Mouse (Mus musculus) layer of hippocampus, adult 8-10 months (tissue): ENCODE data around the gene Mrps12. TPM values are rescaled to one million over a fixed set of nuclear protein-coding genes. Genes with fewer than 3 reads are reported as not detected.
"Not testable (repeated sequence)": the region's sequence is repeated elsewhere in the genome, so short reads cannot be mapped to it uniquely, and the experiment has no call there.

Source experiments
- DNase-seq, 2 experiments: peaks; one replicate each; pipeline ENCODE4 v3.0.0; 2022; ENCODE audit warnings: low spot score in 2 of 2
- total RNA-seq, 4 experiments: library from RNA; stranded (reverse); gene quantifications; 2 replicates each; pipeline ENCODE4 v1.2.4; 2022

The Mrps12 gene
- total RNA-seq, 4 experiments from 2014 or later, result 51.7 to 65.6 (median 53.9) TPM

GRCm38 (mm10) chr7:28710962-28711361, 30.7 kb downstream of the Mrps12 start:
- no peak for DNase-seq

- no peak for DNase-seq
Measured at GRCm38 (mm10) chr7:28709454-28709853, 32.2 kb downstream of the Mrps12 start.

GRCm38 (mm10) chr7:28702601-28703143, 38.9 kb downstream of the Mrps12 start:
- no peak for DNase-seq

GRCm38 (mm10) chr7:28701306-28701705, 40.3 kb downstream of the Mrps12 start:
- DNase-seq, result not testable (repeated sequence)

- DNase-seq, result no peak
Measured at GRCm38 (mm10) chr7:28700269-28700668, 41.4 kb downstream of the Mrps12 start.

GRCm38 (mm10) chr7:28697277-28697676, 44.3 kb downstream of the Mrps12 start:
- no peak for DNase-seq

GRCm38 (mm10) chr7:28694966-28695511, 46.6 kb downstream of the Mrps12 start:
- DNase-seq, result no peak

- no peak for DNase-seq
Measured at GRCm38 (mm10) chr7:28694423-28694822, 47.2 kb downstream of the Mrps12 start.

GRCm38 (mm10) chr7:28693321-28693966, 48.2 kb downstream of the Mrps12 start:
- peak; percentile 69 to 84 for DNase-seq

GRCm38 (mm10) chr7:28692545-28693320, 48.9 kb downstream of the Mrps12 start, which contains the start of gene Fbxo27:
Gene Fbxo27, plus strand, starts transcription at chr7:28692849.
- peak; percentile 28 to 33 for DNase-seq

- no peak for DNase-seq
Measured at GRCm38 (mm10) chr7:28691075-28691474, 50.5 kb downstream of the Mrps12 start.

Other genes with a start within 250 kb of the Mrps12 start
- not detected for gene Ifnl2, start 231.4 kb downstream of the Mrps12 start, total RNA-seq
- gene Ifnl3, start 219.0 kb downstream of the Mrps12 start, total RNA-seq, result not detected
- gene Sycn, start 200.9 kb downstream of the Mrps12 start, total RNA-seq, result not detected
- under 1 TPM in 1 of 4 experiments, not detected in 3; 0.36 TPM for gene Nccrp1, start 194.6 kb downstream of the Mrps12 start, total RNA-seq
- 10 to 100 TPM; 62.6 to 73.9 (median 66.2) TPM for gene Samd4b, start 143.7 kb downstream of the Mrps12 start, total RNA-seq
- gene Pak4, start 143.6 kb downstream of the Mrps12 start, total RNA-seq, result 10 to 100 TPM; 12.2 to 14.2 (median 13.1) TPM
- 1 to 10 TPM; 2.2 to 3.8 (median 2.4) TPM for gene Acp7, start 110.5 kb downstream of the Mrps12 start, total RNA-seq
- 10 to 100 TPM; 16.1 to 30.5 (median 22.7) TPM for gene Fbxo27, start 49.0 kb downstream of the Mrps12 start, total RNA-seq
- gene Fbxo17, start 25.0 kb downstream of the Mrps12 start, total RNA-seq, result 1 to 10 TPM in 3 of 4 experiments, under 1 TPM in 1; 0.74 to 2.0 (median 1.8) TPM
- gene Sars2, start 172 bp upstream of the Mrps12 start, total RNA-seq, result 10 to 100 TPM; 11.2 to 13.9 (median 12.0) TPM
- 1 to 10 TPM in 2 of 4 experiments, under 1 TPM in 2; 0.32 to 1.4 (median 0.87) TPM for gene Ccer2, start 14.4 kb upstream of the Mrps12 start, total RNA-seq
- 100 to 1,000 TPM; 129 to 157 (median 142) TPM for gene Sirt2, start 24.9 kb upstream of the Mrps12 start, total RNA-seq
- gene Nfkbib, start 25.7 kb upstream of the Mrps12 start, total RNA-seq, result 10 to 100 TPM; 23.0 to 25.5 (median 24.7) TPM
- gene Rinl, start 47.1 kb upstream of the Mrps12 start, total RNA-seq, result 1 to 10 TPM; 2.5 to 5.3 (median 3.8) TPM
- 100 to 1,000 TPM; 403 to 453 (median 434) TPM for gene Hnrnpl, start 66.7 kb upstream of the Mrps12 start, total RNA-seq
- gene Ech1, start 83.4 kb upstream of the Mrps12 start, total RNA-seq, result 10 to 100 TPM; 64.2 to 77.6 (median 67.7) TPM
- gene Lgals4, start 92.0 kb upstream of the Mrps12 start, total RNA-seq, result 1 to 10 TPM; 2.4 to 6.9 (median 4.9) TPM
- not detected for gene Lgals7, start 122.0 kb upstream of the Mrps12 start, total RNA-seq
- gene Capn12, start 139.6 kb upstream of the Mrps12 start, total RNA-seq, result under 1 TPM; 0.25 to 0.61 (median 0.41) TPM
- gene Actn4, start 220.5 kb upstream of the Mrps12 start, total RNA-seq, result 100 to 1,000 TPM; 136 to 138 (median 137) TPM
- 100 to 1,000 TPM; 182 to 214 (median 197) TPM for gene Eif3k, start 240.0 kb upstream of the Mrps12 start, total RNA-seq
- 1 to 10 TPM; 1.3 to 3.5 (median 1.7) TPM for gene Map4k1, start 240.2 kb upstream of the Mrps12 start, total RNA-seq